ENCODE assay signal across 24 mouse cellular contexts in the genomic region with DNA sequence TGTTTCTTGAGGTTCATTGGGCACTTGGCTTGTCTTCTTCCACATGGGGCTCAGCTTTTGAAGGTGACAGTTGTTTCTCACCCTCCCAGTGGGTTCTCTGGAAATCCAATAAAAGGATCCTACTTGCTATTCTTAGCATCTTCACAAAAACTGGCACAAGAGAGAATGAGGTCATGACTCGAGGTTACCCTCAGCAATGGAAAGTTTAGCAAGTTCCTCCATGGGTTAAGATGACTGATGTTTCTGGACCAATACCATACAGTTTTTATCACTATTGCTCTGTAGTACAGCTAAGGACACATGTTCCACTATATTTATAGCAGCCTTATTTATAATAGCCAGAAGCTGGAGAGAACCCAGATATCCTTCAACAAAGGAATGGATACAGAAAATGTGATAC. TPM values are rescaled to one million over a fixed set of nuclear protein-coding genes. Genes with fewer than 3 reads are reported as not detected.
DNase-seq lines count a peak whose midpoint lies in the region; ATAC-seq and TF ChIP-seq lines count a peak whose summit lies in the region.
"Had no signal": no experiment of that assay in that cellular context is flagged by ENCODE, and none has a peak within 500 bp of the region (broad histone marks: within the 10 kb centered on the region; RNA-seq: fewer than 3 reads in every experiment).

No protein-coding gene starts in this region.

- no peak overlapping the region for H3K4me3 ChIP-seq in heart, adult 2 months
- H3K4me3 ChIP-seq in midbrain, embryonic 11.5 days (ENCODE audit: low read depth, low read length) = no peak overlapping the region
- H3K4me3 ChIP-seq in midbrain, embryonic 13.5 days (replicated peaks) = no peak overlapping the region
- no peak overlapping the region for H3K4me3 ChIP-seq in intestine, postnatal 0 days (ENCODE audit: low read depth, low read length)
- H3K4me3 ChIP-seq: embryonic facial prominence, embryonic 13.5 days; embryonic facial prominence, embryonic 15.5 days; erythroblast, embryonic 14.5 days; forebrain, embryonic 10.5 days; forebrain, embryonic 12.5 days had no signal

- H3K36me3 ChIP-seq in heart, adult 2 months (ENCODE audit: control insufficient read depth, insufficient read depth, low read length) = peaks cover 4% of the 10 kb centered on the region; the same call in 1 of the 2 replicates
- H3K36me3 ChIP-seq in midbrain, embryonic 11.5 days (ENCODE audit: control insufficient read depth, insufficient read depth, low read length) = no peaks in the 10 kb centered on the region
- H3K36me3 ChIP-seq in midbrain, embryonic 13.5 days = no peaks in the 10 kb centered on the region
- H3K36me3 ChIP-seq in intestine, postnatal 0 days (ENCODE audit: control insufficient read depth, insufficient read depth) = no peaks in the 10 kb centered on the region
- H3K36me3 ChIP-seq: embryonic facial prominence, embryonic 13.5 days; embryonic facial prominence, embryonic 15.5 days; forebrain, embryonic 10.5 days; forebrain, embryonic 12.5 days had no signal

- 24% methylated on average over 1 of the region's 1 CpGs for WGBS in heart, adult 2 months
- WGBS in midbrain, embryonic 11.5 days = 78% methylated on average over 1 of the region's 1 CpGs
- WGBS in midbrain, embryonic 13.5 days = 79% methylated on average over 1 of the region's 1 CpGs
- WGBS in intestine, postnatal 0 days = 78% methylated on average over 1 of the region's 1 CpGs

- no peak overlapping the region for H3K9ac ChIP-seq in heart, adult 2 months (ENCODE audit: low read depth, low read length)
- H3K9ac ChIP-seq in midbrain, embryonic 11.5 days (ENCODE audit: low read length) = no peak overlapping the region
- H3K9ac ChIP-seq in midbrain, embryonic 13.5 days (replicated peaks) = no peak overlapping the region
- no peak overlapping the region for H3K9ac ChIP-seq in intestine, postnatal 0 days (ENCODE audit: low read depth, low read length)
- H3K9ac ChIP-seq: embryonic facial prominence, embryonic 13.5 days; embryonic facial prominence, embryonic 15.5 days; forebrain, embryonic 12.5 days had no signal

- intact Hi-C loops in heart, adult 2 months (cut with DNase I) = no loop called here

- DNase-seq in heart, adult 2 months = no peak
- DNase-seq in heart, adult 11 months = no peak
- peak; percentile 53 for DNase-seq in midbrain, embryonic 11.5 days (ENCODE audit: low spot score, missing footprints)
- peak; percentile 42 for DNase-seq in 416B (ENCODE audit: low read depth)
- DNase-seq in NIH3T3 (ENCODE audit: low read depth) = peak; percentile 32
- no peak for DNase-seq in cerebellum, postnatal 4 days (ENCODE audit: low spot score in 2 of 2)
- DNase-seq: adrenal gland, adult 2 months; adrenal gland, postnatal 10 days; adrenal gland, postnatal 25 days; cerebellum, adult 11 months; cerebellum, adult 18-20 months; cerebellum, adult 9-10 months; cerebellum, postnatal 10 days; cerebellum, postnatal 25 days; embryo, embryonic 11 days had no signal

- TF ChIP-seq EP300 in heart, adult 2 months (IDR thresholded peaks at IDR 0.05; ENCODE audit: insufficient read depth, low read depth, low read length) = no peak

- H3K79me2 ChIP-seq in heart, adult 2 months (replicated peaks; ENCODE audit: control insufficient read depth, insufficient read depth, low read length) = no peaks in the 10 kb centered on the region

- H3K27ac ChIP-seq in heart, adult 2 months = peak overlapping the region; percentile 43
- H3K27ac ChIP-seq in midbrain, embryonic 11.5 days (ENCODE audit: low read depth, low read length) = no peak overlapping the region
- no peak overlapping the region for H3K27ac ChIP-seq in midbrain, embryonic 13.5 days
- no peak overlapping the region for H3K27ac ChIP-seq in intestine, postnatal 0 days (ENCODE audit: low read depth, low read length)
- H3K27ac ChIP-seq: embryonic facial prominence, embryonic 13.5 days; embryonic facial prominence, embryonic 15.5 days; forebrain, embryonic 10.5 days; forebrain, embryonic 12.5 days had no signal

- H3K27me3 ChIP-seq in heart, adult 2 months (ENCODE audit: control insufficient read depth, insufficient read depth, low read length) = no peaks in the 10 kb centered on the region
- no peaks in the 10 kb centered on the region for H3K27me3 ChIP-seq in midbrain, embryonic 11.5 days (ENCODE audit: control insufficient read depth, insufficient read depth, low read length)
- no peaks in the 10 kb centered on the region for H3K27me3 ChIP-seq in midbrain, embryonic 13.5 days
- H3K27me3 ChIP-seq in intestine, postnatal 0 days (replicated peaks; ENCODE audit: control insufficient read depth, insufficient read depth, low read length) = no peaks in the 10 kb centered on the region
- H3K27me3 ChIP-seq: embryonic facial prominence, embryonic 13.5 days; embryonic facial prominence, embryonic 15.5 days; forebrain, embryonic 12.5 days had no signal

- H3K4me1 ChIP-seq in heart, adult 2 months (ENCODE audit: control insufficient read depth, insufficient read depth, low read length) = peaks cover 1% of the 10 kb centered on the region; the same call in 1 of the 2 replicates
- no peaks in the 10 kb centered on the region for H3K4me1 ChIP-seq in midbrain, embryonic 11.5 days (ENCODE audit: control insufficient read depth, insufficient read depth, low read length)
- no peaks in the 10 kb centered on the region for H3K4me1 ChIP-seq in midbrain, embryonic 13.5 days (replicated peaks)
- no peaks in the 10 kb centered on the region for H3K4me1 ChIP-seq in intestine, postnatal 0 days (replicated peaks; ENCODE audit: control insufficient read depth, insufficient read depth, low read length)
- H3K4me1 ChIP-seq: embryonic facial prominence, embryonic 13.5 days; embryonic facial prominence, embryonic 15.5 days; forebrain, embryonic 10.5 days; forebrain, embryonic 12.5 days had no signal

- TF ChIP-seq POLR2A in heart, adult 2 months (IDR thresholded peaks at IDR 0.05; ENCODE audit: insufficient read depth, low read depth, low read length) = no peak

- no peak for TF ChIP-seq CTCF in heart, adult 2 months (IDR thresholded peaks at IDR 0.05)
- TF ChIP-seq CTCF in intestine, postnatal 0 days (IDR thresholded peaks at IDR 0.05; ENCODE audit: low read depth) = no peak

- no peaks in the 10 kb centered on the region for H3K9me3 ChIP-seq in midbrain, embryonic 11.5 days (ENCODE audit: control insufficient read depth, low read length)
- no peaks in the 10 kb centered on the region for H3K9me3 ChIP-seq in midbrain, embryonic 13.5 days
- H3K9me3 ChIP-seq in intestine, postnatal 0 days (ENCODE audit: control insufficient read depth) = no peaks in the 10 kb centered on the region
- H3K9me3 ChIP-seq: embryonic facial prominence, embryonic 13.5 days; embryonic facial prominence, embryonic 15.5 days; forebrain, embryonic 10.5 days; forebrain, embryonic 12.5 days had no signal

- ATAC-seq in midbrain, embryonic 11.5 days (ENCODE audit: low FRiP score) = no peak
- no peak for ATAC-seq in midbrain, embryonic 13.5 days
- no peak for ATAC-seq in intestine, postnatal 0 days
- ATAC-seq: forebrain, embryonic 14.5 days; forebrain, embryonic 16.5 days had no signal

- no peak overlapping the region for H3K4me2 ChIP-seq in midbrain, embryonic 11.5 days
- H3K4me2 ChIP-seq in midbrain, embryonic 13.5 days (replicated peaks) = no peak overlapping the region
- no peak overlapping the region for H3K4me2 ChIP-seq in intestine, postnatal 0 days (replicated peaks; ENCODE audit: low read depth)
- H3K4me2 ChIP-seq: embryonic facial prominence, embryonic 13.5 days; embryonic facial prominence, embryonic 15.5 days; forebrain, embryonic 12.5 days had no signal

RNA-seq across cellular contexts. Expression of gene Klf7, which starts 12.4 kb away (rescaled TPM):
- 10 to 100 TPM; 18.4 to 18.9 TPM for total RNA-seq in heart, adult 2 months (2021)
- polyA plus RNA-seq in heart, adult 2 months (2012; rRNA removed) = 10.3 and 15.7 TPM in 2 replicates
- polyA plus RNA-seq in midbrain, embryonic 11.5 days (2014; fragmentation: Nextera tagmentation; extraction: Ambion mirVana) = 30.4 and 32.0 TPM in 2 replicates
- polyA plus RNA-seq in midbrain, embryonic 13.5 days (2015; fragmentation: Nextera tagmentation; extraction: Ambion mirVana) = 84.5 and 92.2 TPM in 2 replicates
- polyA plus RNA-seq in intestine, postnatal 0 days (2015; fragmentation: Nextera tagmentation; extraction: Ambion mirVana) = 11.3 and 11.9 TPM in 2 replicates

Comparison
In these comparisons a context has a peak if more than half of its experiments do, and no peak if none do; other contexts are left out.
1. DNase-seq: peak in midbrain, embryonic 11.5 days (single experiment), 416B (single experiment) and NIH3T3 (single experiment); none in heart, adult 2 months (0 of 2), heart, adult 11 months (single experiment) and cerebellum, postnatal 4 days (0 of 2).